9 mouse cellular contexts compared by ENCODE assay signal in genomic region chr2:158375443-158376122, GRCm38 (mm10). TPM values are rescaled to one million over a fixed set of nuclear protein-coding genes. Genes with fewer than 3 reads are reported as not detected.
DNase-seq lines count a peak whose midpoint lies in the region; ATAC-seq lines count a peak whose summit lies in the region.
"Had no signal": no experiment of that assay in that cellular context is flagged by ENCODE, and none has a peak within 500 bp of the region (broad histone marks: within the 10 kb centered on the region; RNA-seq: fewer than 3 reads in every experiment).

Gene Snhg11 (plus strand): TSS chr2:158375638.

- no peak for ATAC-seq in heart, embryonic 13.5 days (ENCODE audit: extremely low read depth, insufficient number of reproducible peaks, low FRiP score, low TSS enrichment)
- no peak for ATAC-seq in liver, embryonic 12.5 days
- ATAC-seq in neural tube, embryonic 11.5 days (ENCODE audit: insufficient read depth, low FRiP score, low TSS enrichment) = peak; percentile 57
- ATAC-seq in monocyte, adult 5-6 weeks (replicated peaks; ENCODE audit: insufficient number of reproducible peaks, low FRiP score, low TSS enrichment, poor library complexity, severe bottlenecking) = no peak

- no peak for DNase-seq in heart, postnatal 4 days
- DNase-seq in cerebellum, adult 9-10 months = peak; percentile 91
- peak; percentile 89 to 95 for DNase-seq in frontal cortex, adult 2 months (ENCODE audit: extremely low spot score in 1 of 2, low spot score in 1 of 2)
- peak; percentile 28 to 67 for DNase-seq in kidney, postnatal 36 days
- DNase-seq in neural tube, embryonic 11.5 days (ENCODE audit: low spot score) = peak; percentile 88

- 2% methylated on average over 36 of the region's 36 CpGs for WGBS in heart, embryonic 13.5 days
- 2% methylated on average over 36 of the region's 36 CpGs for WGBS in liver, embryonic 12.5 days (ENCODE audit: insufficient replicate concordance)
- WGBS in neural tube, embryonic 11.5 days = 1% methylated on average over 36 of the region's 36 CpGs

- no peaks in the 10 kb centered on the region for H3K36me3 ChIP-seq in heart, embryonic 13.5 days
- H3K36me3 ChIP-seq in liver, embryonic 12.5 days = no peaks in the 10 kb centered on the region
- no peaks in the 10 kb centered on the region for H3K36me3 ChIP-seq in neural tube, embryonic 11.5 days (ENCODE audit: control insufficient read depth, insufficient read depth, low read length)
- H3K36me3 ChIP-seq: G1E had no signal

- H3K4me1 ChIP-seq in heart, embryonic 13.5 days = peaks cover 9% of the 10 kb centered on the region
- H3K4me1 ChIP-seq in liver, embryonic 12.5 days = peaks cover 7% of the 10 kb centered on the region; the same call in 1 of the 2 replicates
- no peaks in the 10 kb centered on the region for H3K4me1 ChIP-seq in neural tube, embryonic 11.5 days (ENCODE audit: control insufficient read depth, insufficient read depth, low read length)

- H3K4me2 ChIP-seq in heart, embryonic 13.5 days = peak within 1 kb of the TSS; percentile 66
- H3K4me2 ChIP-seq in liver, embryonic 12.5 days = peak within 1 kb of the TSS; percentile 60
- H3K4me2 ChIP-seq in neural tube, embryonic 11.5 days (ENCODE audit: low read depth) = peak within 1 kb of the TSS; percentile 68

- H3K4me3 ChIP-seq in heart, embryonic 13.5 days = peak within 1 kb of the TSS; percentile 43
- H3K4me3 ChIP-seq in liver, embryonic 12.5 days = peak within 1 kb of the TSS; percentile 43
- peak within 1 kb of the TSS; percentile 29 for H3K4me3 ChIP-seq in neural tube, embryonic 11.5 days (ENCODE audit: low read depth, low read length)

- no peaks in the 10 kb centered on the region for H3K9me3 ChIP-seq in heart, embryonic 13.5 days
- no peaks in the 10 kb centered on the region for H3K9me3 ChIP-seq in liver, embryonic 12.5 days (replicated peaks)
- H3K9me3 ChIP-seq in neural tube, embryonic 11.5 days (ENCODE audit: control insufficient read depth, low read length) = no peaks in the 10 kb centered on the region
- H3K9me3 ChIP-seq: G1E had no signal

- peaks cover 63% of the 10 kb centered on the region for H3K27me3 ChIP-seq in heart, embryonic 13.5 days (replicated peaks)
- H3K27me3 ChIP-seq in liver, embryonic 12.5 days (replicated peaks) = peaks cover 64% of the 10 kb centered on the region
- 0 out of 2 replicates have a peak, but pooled peaks cover 2% of the 10 kb centered on the region for H3K27me3 ChIP-seq in neural tube, embryonic 11.5 days (ENCODE audit: control insufficient read depth, insufficient read depth, low read length)

- H3K9ac ChIP-seq in heart, embryonic 13.5 days = peak within 1 kb of the TSS; percentile 50; the same call in 1 of the 2 replicates
- no peak within 1 kb of the TSS for H3K9ac ChIP-seq in liver, embryonic 12.5 days
- H3K9ac ChIP-seq in neural tube, embryonic 11.5 days (ENCODE audit: low read length) = peak within 1 kb of the TSS; percentile 47

- H3K27ac ChIP-seq in heart, embryonic 13.5 days (replicated peaks) = no peak within 1 kb of the TSS
- no peak within 1 kb of the TSS for H3K27ac ChIP-seq in liver, embryonic 12.5 days
- H3K27ac ChIP-seq in neural tube, embryonic 11.5 days (ENCODE audit: low read depth, low read length) = no peak within 1 kb of the TSS

RNA-seq across cellular contexts. Expression of gene Snhg11, which starts in this region (rescaled TPM):
- 0.60 and 0.95 TPM in 2 replicates for polyA plus RNA-seq in heart, embryonic 13.5 days (2015; fragmentation: Nextera tagmentation; extraction: Ambion mirVana)
- under 1 TPM; 0.05 to 0.52 TPM for total RNA-seq in heart, postnatal 4 days (2021)
- polyA plus RNA-seq in frontal cortex, adult 2 months (2012; rRNA removed) = 1,510 and 1,726 TPM in 2 replicates
- 2.2 and 2.4 TPM in 2 replicates for polyA plus RNA-seq in liver, embryonic 12.5 days (2016; fragmentation: Nextera tagmentation; extraction: Ambion mirVana)
- 39.6 and 42.3 TPM in 2 replicates for polyA plus RNA-seq in neural tube, embryonic 11.5 days (2014; fragmentation: Nextera tagmentation; extraction: Ambion mirVana)
- total RNA-seq in monocyte, adult 5-6 weeks (2017) = not detected in 3 replicates
- polyA plus RNA-seq: G1E had no signal

Comparison
In these comparisons a context has a peak if more than half of its experiments do, and no peak if none do; other contexts are left out.
1. RNA of gene Snhg11 (polyA plus RNA-seq): 1,510 to 1,726 TPM in frontal cortex, adult 2 months; 39.6 to 42.3 TPM in neural tube, embryonic 11.5 days, 2.2 to 2.4 TPM in liver, embryonic 12.5 days and 0.60 to 0.95 TPM in heart, embryonic 13.5 days; every median in the first group is over 10 times any median in the second.
2. Peak in every context shown above with its lines, with median percentiles within 50 percentile points of each other: H3K4me2 ChIP-seq and H3K4me3 ChIP-seq.